Mouse (Mus musculus): ENCODE measurements at regions not wholly inside any gene's neighbourhood (a gene's known extent, or its start where the extent isn't known, plus 50 kb on each side); places are given as distances from the start of the nearest gene placed in this dataset.

GRCm38 (mm10) chr14:81622063-81622462, 1638.2 kb downstream of the Olfm4 start:
- peak; percentile 2 to 4 for DNase-seq (ENCODE audit: low spot score in 2 of 2)

All from right cerebral cortex, postnatal 36 days (tissue).